Mouse (Mus musculus) cerebellum, adult 2 months (tissue): ENCODE measurements around the gene Nipa2. TPM values are rescaled to one million over a fixed set of nuclear protein-coding genes. Genes with fewer than 3 reads are reported as not detected.
"Not testable (repeated sequence)": the region's sequence is repeated elsewhere in the genome, so short reads cannot be mapped to it uniquely, and the experiment has no call there.

ENCODE experiments used
- DNase-seq, 2 experiments: peaks; one replicate each; pipeline ENCODE4 v3.0.0; 2021
- H3K27ac ChIP-seq: fragments of 200-500 bp; 2 replicates; pipeline ENCODE4 v1.5.1; 2012; ENCODE audit warnings: low read length, control low read depth, inconsistent platforms; ENCODE audit not compliant: insufficient read depth
- H3K27me3 ChIP-seq: fragments of 200-500 bp; 2 replicates; pipeline ENCODE4 v1.6.1; 2012; ENCODE audit warnings: inconsistent platforms, mild to moderate bottlenecking, low read length, moderate library complexity; ENCODE audit not compliant: control insufficient read depth, insufficient read depth
- H3K4me1 ChIP-seq: fragments of 200-500 bp; 2 replicates; pipeline ENCODE4 v1.6.1; 2011; ENCODE audit warnings: low read length; ENCODE audit not compliant: control insufficient read depth, insufficient read depth
- H3K4me3 ChIP-seq: fragments of 200-500 bp; replicated peaks from 2 replicates; pipeline ENCODE3; 2011; ENCODE audit warnings: mild to moderate bottlenecking, low read depth, low read length, control low read depth; ENCODE audit not compliant: insufficient read depth
- CTCF ChIP-seq: fragments of 200-500 bp; IDR thresholded peaks from 2 replicates; pipeline ENCODE4 v1.5.1; 2011; ENCODE audit warnings: low read depth, mild to moderate bottlenecking, control low read depth, low read length, moderate library complexity, borderline replicate concordance; ENCODE audit not compliant: insufficient read depth
- POLR2A ChIP-seq: fragments of 200-500 bp; IDR thresholded peaks from 2 replicates; pipeline ENCODE4 v1.6.1; 2011; ENCODE audit warnings: low read length, control low read depth, borderline replicate concordance; ENCODE audit not compliant: insufficient read depth
- WGBS: fragments of 180-500 bp; shearing (Covaris S2); methylation state at CpG from one replicate; pipeline ENCODE4 v1.1.7; 2018; 5-methylcytosine and 5-hydroxymethylcytosine counted together
- polyA plus RNA-seq: library from polyadenylated mRNA; depleted of rRNA; stranded (reverse); fragments of >200 nt; gene quantifications from 2 replicates; pipeline ENCODE4 v1.2.3, GENCODE M21; 2012

The Nipa2 gene
- polyA plus RNA-seq, 1 experiment: 20.5 TPM

GRCm38 (mm10) chr7:55935025-55935424, 27.3 kb downstream of the Nipa2 start:
- 96% methylated on average over 2 of the region's 2 CpGs for WGBS
- Histone ChIP-seq H3K4me1 (no peaks in the 10 kb centered on the region), H3K27ac (no peak overlapping the region), H3K4me3 (no peak overlapping the region), H3K27me3 (no peaks in the 10 kb centered on the region)
- TF ChIP-seq POLR2A: no peak
- TF ChIP-seq CTCF: no peak
- DNase-seq: no peak

GRCm38 (mm10) chr7:55928649-55929048, 33.6 kb downstream of the Nipa2 start:
- Histone ChIP-seq H3K27ac (no peak overlapping the region), H3K4me3 (no peak overlapping the region), H3K4me1 (no peaks in the 10 kb centered on the region), H3K27me3 (no peaks in the 10 kb centered on the region)
- DNase-seq: no peak
- TF ChIP-seq POLR2A: no peak
- no peak for TF ChIP-seq CTCF
- WGBS: 89% methylated on average over 2 of the region's 2 CpGs

GRCm38 (mm10) chr7:55927262-55927661, 35.0 kb downstream of the Nipa2 start:
- no peak overlapping the region for H3K4me3 ChIP-seq
- no peak for TF ChIP-seq CTCF
- TF ChIP-seq POLR2A: no peak

GRCm38 (mm10) chr7:55918365-55918764, 43.9 kb downstream of the Nipa2 start:
- WGBS: 98% methylated on average over 11 of the region's 11 CpGs
- not testable (repeated sequence) for H3K27ac ChIP-seq, H3K4me1 ChIP-seq, H3K4me3 ChIP-seq, H3K27me3 ChIP-seq, DNase-seq

More at GRCm38 (mm10) chr7:55927262-55927661, 35.0 kb downstream of the Nipa2 start:
- WGBS: 92% methylated on average over 4 of the region's 4 CpGs
- Histone ChIP-seq H3K27me3 (no peaks in the 10 kb centered on the region), H3K4me1 (no peaks in the 10 kb centered on the region), H3K27ac (no peak overlapping the region)
- DNase-seq: no peak

GRCm38 (mm10) chr7:55912118-55912517, 50.2 kb downstream of the Nipa2 start:
- WGBS: 97% methylated on average over 5 of the region's 5 CpGs
- no peak overlapping the region for H3K27ac ChIP-seq
- H3K4me3 ChIP-seq: no peak overlapping the region
- no peak for DNase-seq
- H3K27me3 ChIP-seq: no peaks in the 10 kb centered on the region
- no peak for TF ChIP-seq POLR2A
- TF ChIP-seq CTCF: no peak
- no peaks in the 10 kb centered on the region for H3K4me1 ChIP-seq

GRCm38 (mm10) chr7:55911371-55911770, 50.9 kb downstream of the Nipa2 start:
- no peak overlapping the region for H3K27ac ChIP-seq
- WGBS: 92% methylated on average over 8 of the region's 8 CpGs
- H3K4me3 ChIP-seq: no peak overlapping the region
- no peaks in the 10 kb centered on the region for H3K27me3 ChIP-seq
- TF ChIP-seq CTCF: no peak
- no peak for TF ChIP-seq POLR2A
- H3K4me1 ChIP-seq: no peaks in the 10 kb centered on the region
- no peak for DNase-seq

- H3K27ac ChIP-seq: no peak overlapping the region
- DNase-seq: no peak
- WGBS: 78% methylated on average over 2 of the region's 2 CpGs
- H3K4me3 ChIP-seq: no peak overlapping the region
- H3K4me1 ChIP-seq: no peaks in the 10 kb centered on the region
- TF ChIP-seq POLR2A (no peak), CTCF (no peak)
- H3K27me3 ChIP-seq: no peaks in the 10 kb centered on the region
Measured at GRCm38 (mm10) chr7:55910356-55910755, 51.9 kb downstream of the Nipa2 start.

- no peak overlapping the region for H3K27ac ChIP-seq
- H3K27me3 ChIP-seq: no peaks in the 10 kb centered on the region
- H3K4me3 ChIP-seq: no peak overlapping the region
- no peak for DNase-seq
- WGBS: 94% methylated on average over 1 of the region's 1 CpGs
- H3K4me1 ChIP-seq: no peaks in the 10 kb centered on the region
- TF ChIP-seq CTCF (no peak), POLR2A (no peak)
Measured at GRCm38 (mm10) chr7:55909519-55909918, 52.8 kb downstream of the Nipa2 start.
